Mouse (Mus musculus): ENCODE measurements at regions not wholly inside any gene's neighbourhood (a gene's known extent, or its start where the extent isn't known, plus 50 kb on each side); places are given as distances from the start of the nearest gene placed in this dataset.
A peak's percentile ranks its signal among the peaks of the same experiment; 100 is the strongest.

GRCm38 (mm10) chr5:103360775-103361247 is 64.2 kb upstream of the Ptpn13 start:
- no peaks in the 10 kb centered on the region for H3K9me3 ChIP-seq (ENCODE audit: low read depth, low read length)
- peak; percentile 50 for ATAC-seq (ENCODE audit: insufficient read depth)
- peak overlapping the region; percentile 24 for H3K4me2 ChIP-seq
- no peak overlapping the region for H3K4me3 ChIP-seq (ENCODE audit: low read depth, low read length)
- TF ChIP-seq CTCF (IDR thresholded peaks at IDR 0.05; ENCODE audit: low read depth), result no peak
- no peaks in the 10 kb centered on the region for H3K36me3 ChIP-seq (ENCODE audit: insufficient read depth)
- H3K27ac ChIP-seq (ENCODE audit: low read depth), result no peak overlapping the region
- no peaks in the 10 kb centered on the region for H3K4me1 ChIP-seq (ENCODE audit: insufficient read depth)
- no peaks in the 10 kb centered on the region for H3K27me3 ChIP-seq (ENCODE audit: insufficient read depth, low read length)
- peak; percentile 36 for DNase-seq
- no peak overlapping the region for H3K9ac ChIP-seq
- 28% methylated on average over 13 of the region's 13 CpGs for WGBS

- ATAC-seq (ENCODE audit: insufficient read depth), result no peak; the same call in 1 of the 2 replicates
- Histone ChIP-seq H3K27ac (ENCODE audit: low read depth) (no peak overlapping the region), H3K4me2 (peak overlapping the region; percentile 24; the same call in 1 of the 2 replicates), H3K9ac (no peak overlapping the region), H3K4me1 (ENCODE audit: insufficient read depth) (no peaks in the 10 kb centered on the region), H3K9me3 (ENCODE audit: low read depth, low read length) (no peaks in the 10 kb centered on the region), H3K36me3 (ENCODE audit: insufficient read depth) (no peaks in the 10 kb centered on the region), H3K4me3 (ENCODE audit: low read depth, low read length) (no peak overlapping the region), H3K27me3 (ENCODE audit: insufficient read depth, low read length) (no peaks in the 10 kb centered on the region)
- no peak for TF ChIP-seq CTCF (IDR thresholded peaks at IDR 0.05; ENCODE audit: low read depth)
- 51% methylated on average over 10 of the region's 10 CpGs for WGBS
- DNase-seq, result no peak
These were observed 64.6 kb upstream of the Ptpn13 start for GRCm38 (mm10) chr5:103360360-103360759.

- DNase-seq (no peak), ATAC-seq (ENCODE audit: insufficient read depth) (no peak)
- no peak for TF ChIP-seq CTCF (IDR thresholded peaks at IDR 0.05; ENCODE audit: low read depth)
- Histone ChIP-seq H3K4me2 (no peak overlapping the region), H3K36me3 (ENCODE audit: insufficient read depth) (no peaks in the 10 kb centered on the region), H3K27me3 (ENCODE audit: insufficient read depth, low read length) (no peaks in the 10 kb centered on the region), H3K9ac (no peak overlapping the region), H3K4me1 (ENCODE audit: insufficient read depth) (no peaks in the 10 kb centered on the region), H3K9me3 (ENCODE audit: low read depth, low read length) (no peaks in the 10 kb centered on the region), H3K27ac (ENCODE audit: low read depth) (no peak overlapping the region), H3K4me3 (ENCODE audit: low read depth, low read length) (no peak overlapping the region)
- 60% methylated on average over 5 of the region's 5 CpGs for WGBS
These were observed 67.4 kb upstream of the Ptpn13 start for GRCm38 (mm10) chr5:103357558-103357957.

- Histone ChIP-seq H3K27ac (ENCODE audit: low read depth) (no peak overlapping the region), H3K9me3 (ENCODE audit: low read depth, low read length) (no peaks in the 10 kb centered on the region; the same call in 1 of the 2 replicates), H3K36me3 (ENCODE audit: insufficient read depth) (no peaks in the 10 kb centered on the region), H3K4me3 (ENCODE audit: low read depth, low read length) (no peak overlapping the region), H3K9ac (no peak overlapping the region), H3K4me1 (ENCODE audit: insufficient read depth) (no peaks in the 10 kb centered on the region), H3K4me2 (peak overlapping the region; percentile 16), H3K27me3 (ENCODE audit: insufficient read depth, low read length) (no peaks in the 10 kb centered on the region)
- ATAC-seq (ENCODE audit: insufficient read depth), result peak; percentile 72; the same call in 1 of the 2 replicates
- DNase-seq, result peak; percentile 44
- 61% methylated on average over 6 of the region's 6 CpGs for WGBS
- TF ChIP-seq CTCF (IDR thresholded peaks at IDR 0.05; ENCODE audit: low read depth), result no peak
These were observed 68.5 kb upstream of the Ptpn13 start for GRCm38 (mm10) chr5:103356500-103356899.

- H3K27me3 ChIP-seq (ENCODE audit: insufficient read depth, low read length), result no peaks in the 10 kb centered on the region
- peak overlapping the region; percentile 16 for H3K4me2 ChIP-seq
- peak; percentile 85 for TF ChIP-seq CTCF (IDR thresholded peaks at IDR 0.05; ENCODE audit: low read depth)
- DNase-seq (peak; percentile 87), ATAC-seq (ENCODE audit: insufficient read depth) (peak; percentile 33; the same call in 1 of the 2 replicates)
- H3K36me3 ChIP-seq (ENCODE audit: insufficient read depth), result no peaks in the 10 kb centered on the region
- no peak overlapping the region for H3K4me3 ChIP-seq (ENCODE audit: low read depth, low read length)
- no peaks in the 10 kb centered on the region for H3K4me1 ChIP-seq (ENCODE audit: insufficient read depth)
- 37% methylated on average over 21 of the region's 21 CpGs for WGBS
- H3K27ac ChIP-seq (ENCODE audit: low read depth), result no peak overlapping the region
- H3K9ac ChIP-seq, result no peak overlapping the region
- no peaks in the 10 kb centered on the region; the same call in 1 of the 2 replicates for H3K9me3 ChIP-seq (ENCODE audit: low read depth, low read length)
These were observed 69.4 kb upstream of the Ptpn13 start for GRCm38 (mm10) chr5:103355372-103356300.

GRCm38 (mm10) chr5:103343869-103344268 is 81.1 kb upstream of the Ptpn13 start:
- ATAC-seq (ENCODE audit: insufficient read depth), result no peak
- H3K36me3 ChIP-seq (ENCODE audit: insufficient read depth), result no peaks in the 10 kb centered on the region
- no peak overlapping the region for H3K27ac ChIP-seq (ENCODE audit: low read depth)
- peak; percentile 78 for DNase-seq
- TF ChIP-seq CTCF (IDR thresholded peaks at IDR 0.05; ENCODE audit: low read depth), result peak; percentile 74
- no peaks in the 10 kb centered on the region for H3K27me3 ChIP-seq (ENCODE audit: insufficient read depth, low read length)
- H3K4me2 ChIP-seq, result no peak overlapping the region
- no peak overlapping the region for H3K9ac ChIP-seq
- H3K9me3 ChIP-seq (ENCODE audit: low read depth, low read length), result no peaks in the 10 kb centered on the region
- H3K4me3 ChIP-seq (ENCODE audit: low read depth, low read length), result no peak overlapping the region
- WGBS, result 21% methylated on average over 2 of the region's 2 CpGs
- H3K4me1 ChIP-seq (ENCODE audit: insufficient read depth), result no peaks in the 10 kb centered on the region

GRCm38 (mm10) chr5:103341456-103341855 is 83.5 kb upstream of the Ptpn13 start:
- ATAC-seq (ENCODE audit: insufficient read depth), result no peak
- no peak for TF ChIP-seq CTCF (IDR thresholded peaks at IDR 0.05; ENCODE audit: low read depth)
- Histone ChIP-seq H3K27me3 (ENCODE audit: insufficient read depth, low read length) (no peaks in the 10 kb centered on the region), H3K9me3 (ENCODE audit: low read depth, low read length) (no peaks in the 10 kb centered on the region), H3K27ac (ENCODE audit: low read depth) (no peak overlapping the region), H3K9ac (no peak overlapping the region), H3K36me3 (ENCODE audit: insufficient read depth) (no peaks in the 10 kb centered on the region), H3K4me1 (ENCODE audit: insufficient read depth) (no peaks in the 10 kb centered on the region), H3K4me2 (no peak overlapping the region), H3K4me3 (ENCODE audit: low read depth, low read length) (no peak overlapping the region)
- 37% methylated on average over 3 of the region's 3 CpGs for WGBS
- DNase-seq, result peak; percentile 35

Data from lung, embryonic 14.5 days (tissue).